Mouse (Mus musculus) mouse embryonic stem cell (cell line): ENCODE measurements around the gene Angptl2.

ENCODE experiments used
- in situ Hi-C, 2 experiments: fragments of 300-500 bp; cut with MboI; formaldehyde crosslinking; loops; 1 replicate in 1 of 2; 3 replicates in 1 of 2; pipeline ENCODE4 v1.14.3; 2019 to 2020; ENCODE audit warnings: low sequenced_read_pairs in 2 of 2, low pct_unique_long_range_greater_than_20kb in 1 of 2, mixed read lengths in 1 of 2; ENCODE audit not compliant: unreplicated experiment in 1 of 2

Angptl2 gene

DNA sequence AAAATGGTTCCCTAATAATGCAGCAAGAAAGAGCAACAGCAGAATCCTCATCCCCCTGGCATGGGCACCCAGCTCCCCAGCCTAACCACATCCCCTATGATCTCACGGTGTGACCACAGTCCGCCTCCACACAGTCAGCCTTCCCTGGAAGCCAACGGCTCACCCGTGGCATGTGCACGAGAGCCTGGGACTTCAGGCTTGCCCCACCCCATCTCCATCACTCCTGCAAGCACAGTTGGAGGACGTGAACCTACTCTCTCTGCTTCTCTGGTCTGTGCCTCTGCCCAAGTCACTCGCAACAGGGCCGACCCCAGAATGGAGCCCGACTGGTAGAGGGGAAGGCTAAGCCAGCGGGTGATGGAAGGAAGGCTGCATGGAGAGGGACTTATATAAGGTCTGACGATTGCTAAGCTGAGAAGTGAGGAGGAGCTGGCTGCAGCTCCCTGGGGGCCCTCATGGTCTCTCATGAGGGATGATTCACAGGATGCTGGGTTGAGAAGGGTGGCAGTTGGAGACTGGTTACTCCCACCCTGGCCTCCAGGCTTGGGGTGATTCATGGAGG is 5.6 kb downstream of the Angptl2 start:
- in situ Hi-C loops = loop anchor here in 1 of 2 experiments (10.0 kb wide), 1 partner anchor 123 kb away; no protein-coding TSS in a partner anchor

- in situ Hi-C loops = loop anchor here in 1 of 2 experiments (10.0 kb wide), 1 partner anchor 122 kb away; no protein-coding TSS in a partner anchor
Measured at GRCm38 (mm10) chr2:33222480-33222879, 6.6 kb downstream of the Angptl2 start.

DNA sequence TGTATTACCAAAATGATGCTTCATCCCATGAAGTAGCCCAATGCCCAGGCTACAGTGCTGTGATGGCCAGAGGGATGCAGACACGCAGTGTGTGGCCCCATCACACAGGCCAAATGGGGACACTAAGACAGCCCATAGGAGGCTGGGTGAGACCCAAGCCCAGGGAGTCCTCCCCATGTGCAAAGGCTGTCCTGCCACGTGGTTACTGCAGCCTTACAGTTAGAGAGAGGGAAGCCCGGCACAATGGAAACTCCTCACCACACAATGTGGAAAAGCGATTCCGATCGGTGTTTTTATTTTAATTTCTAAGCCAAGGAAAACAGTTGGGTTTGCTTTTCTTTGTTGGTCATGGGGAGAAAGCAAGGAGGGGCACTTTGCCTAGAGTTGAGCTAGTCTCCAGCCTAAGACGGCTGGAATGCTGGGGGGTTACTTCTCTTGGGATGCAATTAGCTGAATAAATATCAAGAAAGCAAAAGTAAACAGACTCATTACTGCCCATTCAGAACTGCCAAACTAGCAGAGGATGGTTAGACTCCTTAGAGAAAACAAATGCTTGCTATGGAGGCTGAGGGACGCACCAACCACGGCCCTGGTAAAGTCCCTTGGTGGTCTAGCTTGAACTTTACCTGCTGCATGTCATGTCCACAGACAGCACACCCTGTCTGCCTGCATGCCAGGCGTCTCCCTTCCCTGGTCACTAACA is 7.9 kb downstream of the Angptl2 start:
- in situ Hi-C loops = loop anchor here in 1 of 2 experiments (10.0 kb wide), 1 partner anchor 121 kb away; no protein-coding TSS in a partner anchor

GRCm38 (mm10) chr2:33225921-33226320 is 10.1 kb downstream of the Angptl2 start:
- in situ Hi-C loops = loop anchor here in 1 of 2 experiments (10.0 kb wide), 1 partner anchor 119 kb away; no protein-coding TSS in a partner anchor

DNA sequence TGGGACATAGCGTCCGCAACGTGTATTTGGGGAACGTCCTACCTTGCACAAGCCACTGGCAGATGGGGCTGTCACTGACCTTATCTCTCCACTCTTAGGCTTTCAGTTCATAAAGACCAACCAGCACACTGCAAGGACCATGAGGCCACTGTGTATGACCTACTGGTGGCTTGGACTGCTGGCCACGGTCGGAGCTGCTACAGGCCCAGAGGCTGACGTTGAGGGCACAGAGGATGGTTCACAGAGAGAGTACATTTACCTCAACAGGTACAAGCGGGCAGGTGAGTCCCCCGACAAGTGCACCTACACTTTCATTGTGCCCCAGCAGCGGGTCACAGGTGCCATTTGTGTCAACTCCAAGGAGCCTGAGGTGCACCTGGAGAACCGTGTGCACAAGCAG is 12.2 kb downstream of the Angptl2 start:
- in situ Hi-C loops = loop anchor here in 1 of 2 experiments (10.0 kb wide), 1 partner anchor 117 kb away; no protein-coding TSS in a partner anchor

DNA sequence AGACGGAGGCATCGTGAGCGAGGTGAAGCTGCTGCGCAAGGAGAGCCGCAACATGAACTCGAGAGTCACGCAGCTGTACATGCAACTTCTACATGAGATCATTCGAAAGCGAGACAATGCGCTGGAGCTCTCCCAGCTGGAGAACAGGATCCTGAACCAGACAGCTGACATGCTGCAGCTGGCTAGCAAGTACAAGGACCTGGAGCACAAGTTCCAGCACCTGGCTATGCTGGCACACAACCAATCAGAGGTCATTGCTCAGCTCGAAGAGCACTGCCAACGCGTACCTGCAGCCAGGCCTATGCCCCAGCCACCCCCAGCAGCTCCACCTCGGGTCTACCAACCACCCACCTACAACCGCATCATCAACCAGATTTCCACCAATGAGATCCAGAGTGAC is 12.7 kb downstream of the Angptl2 start:
- in situ Hi-C loops = loop anchor here in 1 of 2 experiments (10.0 kb wide), 1 partner anchor 116 kb away; no protein-coding TSS in a partner anchor

GRCm38 (mm10) chr2:33230701-33231100 is 14.8 kb downstream of the Angptl2 start:
- in situ Hi-C loops = no loop called here

DNA sequence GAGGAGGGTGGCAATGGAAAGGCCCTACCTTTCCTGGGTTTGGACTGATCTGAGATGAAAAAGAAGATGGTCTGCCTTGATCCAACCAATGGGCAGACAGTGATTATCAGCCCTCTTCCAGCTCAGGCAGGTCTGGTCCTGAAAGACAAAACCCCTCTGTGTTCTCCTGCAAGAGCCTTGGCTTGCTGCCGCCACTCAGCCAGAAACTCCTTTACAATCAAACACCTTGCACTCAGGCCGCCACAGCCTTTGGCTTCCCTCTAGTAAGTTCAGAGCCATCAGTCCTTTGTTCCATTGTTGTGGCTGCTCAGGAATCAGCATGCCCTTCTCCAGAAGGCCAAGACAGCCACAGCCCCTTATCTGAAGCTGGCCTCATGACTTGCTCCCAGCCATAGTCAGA is 15.9 kb downstream of the Angptl2 start:
- in situ Hi-C loops = no loop called here

GRCm38 (mm10) chr2:33232782-33233570 is 17.1 kb downstream of the Angptl2 start:
- in situ Hi-C loops = no loop called here

DNA sequence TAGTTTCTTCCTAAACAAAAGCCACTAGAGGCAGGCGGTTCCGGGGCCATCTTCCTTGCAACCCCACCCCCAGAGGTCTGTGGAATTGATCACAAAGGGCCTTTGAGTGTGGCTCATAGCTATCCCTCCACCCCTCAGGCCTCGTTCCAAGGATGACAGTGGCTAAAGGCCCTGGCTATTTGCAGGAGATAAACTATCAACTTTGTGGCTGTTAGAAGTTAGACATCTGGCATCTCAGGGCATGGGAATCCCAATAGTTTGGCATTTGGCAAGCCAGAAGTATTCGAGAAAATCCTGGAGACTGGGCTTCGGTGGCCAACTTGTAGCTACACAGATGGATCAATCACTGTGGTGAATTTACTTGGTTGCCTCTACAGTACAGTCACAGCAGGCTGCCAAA is 18.0 kb downstream of the Angptl2 start:
- in situ Hi-C loops = no loop called here

DNA sequence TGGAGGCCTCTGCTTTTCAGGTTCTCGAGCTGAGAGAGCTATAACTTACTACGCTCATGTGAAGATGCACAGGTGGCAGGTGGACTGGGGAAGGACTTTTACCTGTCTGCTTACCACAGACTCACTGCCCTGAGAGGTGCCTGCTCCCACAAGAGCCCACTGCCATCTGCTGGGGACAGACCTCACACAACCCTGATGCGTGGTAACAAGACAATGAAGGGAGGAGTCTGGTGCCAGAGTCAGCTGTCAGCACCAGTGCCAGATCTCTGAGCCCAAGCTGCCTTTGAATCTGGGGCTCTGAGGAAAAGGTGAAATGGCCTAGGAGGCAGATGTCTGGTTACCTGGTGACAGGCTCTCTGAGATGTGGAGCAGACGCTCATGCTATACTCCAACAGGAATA is 19.0 kb downstream of the Angptl2 start:
- in situ Hi-C loops = no loop called here

- in situ Hi-C loops = no loop called here
Measured at GRCm38 (mm10) chr2:33237581-33237980, 21.7 kb downstream of the Angptl2 start.

DNA sequence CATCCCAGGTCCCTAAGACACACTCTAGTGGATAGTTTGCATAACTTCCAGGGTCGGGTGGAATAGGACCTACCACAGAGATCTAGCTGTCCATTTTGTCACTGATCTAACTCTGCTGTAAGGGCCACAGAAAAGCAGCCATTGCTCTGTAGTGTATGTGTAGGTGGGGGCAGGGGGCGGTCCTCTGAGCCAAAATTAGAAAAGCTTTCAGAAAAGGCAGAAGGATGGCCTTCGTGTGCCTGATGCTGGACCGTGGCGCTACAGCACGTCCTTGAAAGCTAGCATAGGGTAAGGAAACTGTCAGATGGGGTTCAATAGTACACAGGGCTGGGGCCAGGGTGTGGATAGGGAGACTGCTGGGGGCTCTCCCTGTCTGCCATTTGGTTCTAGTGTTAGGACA is 29.0 kb downstream of the Angptl2 start:
- in situ Hi-C loops = no loop called here

GRCm38 (mm10) chr2:33245350-33245749 is 29.5 kb downstream of the Angptl2 start:
- in situ Hi-C loops = no loop called here

DNA sequence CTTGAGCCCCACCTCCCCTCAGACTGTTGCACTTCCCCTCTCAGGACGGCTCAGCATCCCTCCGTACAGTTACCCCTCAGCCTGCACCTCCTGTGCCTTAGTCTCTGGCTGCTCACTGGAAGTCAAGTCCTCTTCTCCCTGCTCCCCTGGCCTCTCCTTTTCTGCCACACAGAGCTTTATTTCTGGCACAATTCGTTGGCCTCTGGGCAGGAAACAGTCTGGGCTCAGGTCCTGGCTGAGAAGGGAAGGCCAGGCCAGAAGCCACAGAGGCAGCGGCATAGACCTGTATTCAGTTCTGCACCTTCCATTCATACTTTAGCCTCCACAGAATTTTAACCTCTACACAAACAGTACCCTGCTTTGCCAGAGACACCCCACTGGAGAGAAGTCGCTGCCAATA is 31.0 kb downstream of the Angptl2 start:
- in situ Hi-C loops = no loop called here

GRCm38 (mm10) chr2:33248549-33248948 is 32.7 kb downstream of the Angptl2 start:
- in situ Hi-C loops = no loop called here

DNA sequence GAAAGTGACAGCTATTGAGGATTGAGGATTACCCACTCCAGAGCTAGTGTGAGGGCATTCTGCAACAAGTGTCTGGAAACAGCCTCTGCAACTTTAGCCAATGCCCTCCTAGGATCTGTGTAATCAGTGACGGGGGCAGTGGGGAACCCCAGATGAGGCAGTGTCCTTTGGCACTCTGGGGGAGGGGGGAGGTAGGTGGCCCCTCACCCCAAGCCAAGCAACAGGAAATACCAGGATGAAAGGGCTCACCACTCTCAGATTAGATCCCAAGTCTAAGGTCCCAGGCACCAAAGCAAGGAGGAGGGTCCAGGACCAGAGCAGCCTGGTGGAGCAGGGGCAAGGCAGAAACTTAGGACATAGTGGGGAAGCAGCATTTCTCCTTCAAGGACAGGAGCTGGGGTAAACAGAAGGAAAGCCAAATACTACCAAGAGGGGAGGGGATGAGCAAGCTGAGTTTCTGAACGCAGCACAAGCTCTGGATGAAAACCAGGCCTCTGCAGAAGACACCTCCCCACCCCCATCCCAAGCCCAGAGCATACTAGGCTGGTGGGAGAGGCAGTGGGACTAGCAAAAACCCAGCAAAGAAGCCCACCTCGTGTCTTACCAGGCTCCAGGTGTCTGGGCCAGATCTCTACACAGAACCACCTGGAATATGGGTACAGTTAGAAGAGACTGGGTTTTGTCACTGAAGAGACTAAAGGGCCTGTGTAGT is 34.2 kb downstream of the Angptl2 start:
- in situ Hi-C loops = no loop called here

- in situ Hi-C loops = no loop called here
Measured at GRCm38 (mm10) chr2:33252751-33253150, 36.9 kb downstream of the Angptl2 start.
